Mouse (Mus musculus) hindbrain, embryonic 15.5 days (tissue): ENCODE measurements around the gene Fbxl20. TPM values are rescaled to one million over a fixed set of nuclear protein-coding genes. Genes with fewer than 3 reads are reported as not detected.
"Not testable (repeated sequence)": the region's sequence is repeated elsewhere in the genome, so short reads cannot be mapped to it uniquely, and the experiment has no call there.

Source experiments
- ATAC-seq: fragments of 200-750 bp; cut with Nextera tagmentation; 2 replicates; pipeline ENCODE4 v1.8.0; 2017; ENCODE audit warnings: low read depth, moderate number of reproducible peaks, moderate TSS enrichment; ENCODE audit not compliant: low FRiP score
- H3K27ac ChIP-seq: fragments of 300-500 bp; sonication (generic); replicated peaks from 2 replicates; pipeline ENCODE4 v1.5.1; 2015; ENCODE audit warnings: mild to moderate bottlenecking, inconsistent platforms
- H3K27me3 ChIP-seq: fragments of 300-500 bp; sonication (generic); 2 replicates; pipeline ENCODE4 v1.6.1; 2015; ENCODE audit warnings: control low read depth, inconsistent platforms
- H3K36me3 ChIP-seq: fragments of 300-500 bp; sonication (generic); 2 replicates; pipeline ENCODE4 v1.6.1; 2015; ENCODE audit warnings: control low read depth, inconsistent platforms
- H3K4me1 ChIP-seq: fragments of 300-500 bp; sonication (generic); replicated peaks from 2 replicates; pipeline ENCODE4 v1.6.1; 2015; ENCODE audit warnings: control low read depth, inconsistent platforms
- H3K4me2 ChIP-seq: fragments of 300-500 bp; sonication (generic); 2 replicates; pipeline ENCODE4 v1.6.1; 2015; ENCODE audit warnings: moderate library complexity, mild to moderate bottlenecking, inconsistent platforms
- H3K4me3 ChIP-seq: fragments of 300-500 bp; sonication (generic); 2 replicates; pipeline ENCODE4 v1.5.1; 2015; ENCODE audit warnings: mild to moderate bottlenecking, inconsistent platforms
- H3K9ac ChIP-seq: fragments of 300-500 bp; sonication (generic); 2 replicates; pipeline ENCODE4 v1.6.1; 2015; ENCODE audit warnings: inconsistent platforms
- H3K9me3 ChIP-seq: fragments of 300-500 bp; sonication (generic); 2 replicates; pipeline ENCODE4 v1.6.1; 2016; ENCODE audit warnings: control low read depth, inconsistent platforms
- WGBS: fragments of 180-500 bp; shearing (Covaris S2); methylation state at CpG from one replicate; pipeline ENCODE4 v1.1.7; 2015; 5-methylcytosine and 5-hydroxymethylcytosine counted together
- polyA plus RNA-seq: library from polyadenylated mRNA; unstranded; fragments of >200 nt; fragmentation: Nextera tagmentation; extraction: Ambion mirVana; gene quantifications from 2 replicates; pipeline ENCODE4 v1.2.1, GENCODE M21; 2015

Gene Fbxl20
- polyA plus RNA-seq = 23.9 and 27.5 TPM in 2 replicates

DNA sequence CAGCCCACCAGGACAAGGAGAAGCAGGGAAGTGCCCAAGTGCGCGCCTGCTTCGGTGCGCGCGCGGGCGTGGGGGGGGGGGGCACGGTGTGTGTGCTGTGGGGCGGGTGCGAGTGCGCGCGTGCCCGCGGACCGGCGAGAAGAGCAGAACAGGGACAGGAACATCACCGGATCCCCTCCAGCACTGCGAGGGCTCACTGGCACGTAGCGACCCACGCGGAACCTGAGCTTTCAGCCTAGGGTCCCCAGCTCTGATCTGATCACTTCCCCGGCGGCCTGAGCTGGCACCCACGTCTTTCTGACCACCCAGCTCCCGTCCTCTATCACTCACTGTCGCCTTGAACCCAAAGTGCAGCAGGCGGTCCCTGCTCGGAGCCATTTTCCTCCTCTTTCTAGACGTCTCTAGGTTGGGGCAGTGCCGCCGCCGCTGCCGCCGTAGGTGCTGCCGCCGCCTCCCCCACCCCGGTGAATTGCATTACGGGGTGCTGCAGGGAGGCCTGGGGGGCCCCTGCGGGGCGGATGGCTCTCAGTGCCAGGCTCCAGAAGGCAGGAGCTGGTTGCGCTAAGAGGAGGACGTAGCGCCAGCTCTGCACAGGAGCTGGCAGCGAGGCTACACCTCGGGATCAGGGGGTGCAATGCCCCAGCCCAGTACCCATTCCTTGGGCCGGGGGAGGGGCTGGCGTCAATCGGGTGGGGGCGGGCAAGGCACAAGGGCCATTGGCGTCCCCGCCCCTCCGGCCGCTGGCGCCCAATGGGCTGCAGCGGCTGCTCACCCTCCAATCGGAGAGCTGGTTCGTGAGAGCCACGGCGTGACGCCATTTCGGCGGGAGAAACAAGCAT lies at the start of gene Fbxl20:
TSS of gene Fbxl20 (minus strand) at position 618 of the 839 bp plus-strand sequence.
- Histone ChIP-seq H3K27ac (peak within 1 kb of the TSS; percentile 98), H3K4me3 (peak within 1 kb of the TSS; percentile 96), H3K9ac (peak within 1 kb of the TSS; percentile 94), H3K9me3 (no peaks in the 10 kb centered on the region), H3K4me1 (peaks cover 31% of the 10 kb centered on the region), H3K36me3 (peaks cover 2% of the 10 kb centered on the region), H3K27me3 (no peaks in the 10 kb centered on the region), H3K4me2 (peak within 1 kb of the TSS; percentile 94)
- WGBS = under 1% methylated on average over 51 of the region's 65 CpGs
- peak; percentile 90 for ATAC-seq

DNA sequence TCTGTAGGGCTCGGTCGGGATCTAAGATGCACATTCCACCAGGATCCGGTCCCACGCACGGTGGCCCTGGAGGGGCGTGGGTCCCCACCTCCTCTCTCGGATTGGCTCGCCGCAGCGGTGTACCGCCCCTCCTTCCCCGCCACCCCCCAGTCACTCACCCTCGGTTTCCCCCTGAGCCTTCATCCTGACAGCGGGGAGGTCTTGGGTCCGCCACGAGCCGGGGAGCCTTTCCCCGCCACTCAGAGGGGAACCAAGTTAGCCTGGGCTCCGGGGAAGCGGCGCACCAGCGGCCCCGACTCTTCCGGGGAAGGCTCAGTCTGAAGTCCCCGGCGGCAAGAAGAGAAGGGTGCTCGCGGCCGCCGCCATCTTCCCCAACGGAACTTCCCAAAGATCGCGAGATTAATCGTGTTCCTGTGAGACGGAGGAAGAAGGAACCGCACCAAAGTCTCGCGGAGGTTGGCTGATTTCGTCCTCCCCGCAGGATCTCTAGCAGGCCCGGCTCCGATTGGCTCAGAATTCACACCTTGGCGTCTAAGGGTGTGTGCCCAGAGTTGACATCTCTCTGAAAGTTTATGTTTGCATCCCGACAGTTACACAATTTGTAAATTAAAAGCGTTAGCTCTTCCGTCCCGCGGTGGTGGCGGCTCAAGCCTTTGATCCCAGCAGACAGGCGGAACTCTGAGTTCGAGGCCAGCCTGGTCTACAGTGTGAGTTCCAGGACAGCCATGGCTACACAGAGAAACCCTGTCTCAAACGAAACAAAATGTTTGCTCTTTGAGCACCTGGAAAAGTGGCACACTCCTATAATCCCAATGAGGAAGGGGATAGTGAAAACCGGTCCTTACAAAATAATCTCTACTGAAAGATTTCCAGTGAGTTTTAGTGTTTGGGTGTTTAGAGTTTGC lies 43.0 kb upstream of the Fbxl20 start, which contains the start of gene Med1:
TSS of gene Med1 (minus strand) at position 393 of the 905 bp plus-strand sequence.
- Histone ChIP-seq H3K27ac (peak within 1 kb of the TSS; percentile 92), H3K4me2 (peak within 1 kb of the TSS; percentile 73), H3K36me3 (peaks cover 12% of the 10 kb centered on the region), H3K9me3 (no peaks in the 10 kb centered on the region), H3K4me1 (peaks cover 23% of the 10 kb centered on the region), H3K4me3 (peak within 1 kb of the TSS; percentile 76), H3K27me3 (no peaks in the 10 kb centered on the region), H3K9ac (peak within 1 kb of the TSS; percentile 66)
- under 1% methylated on average over 53 of the region's 53 CpGs for WGBS
- ATAC-seq = peak; percentile 97

DNA sequence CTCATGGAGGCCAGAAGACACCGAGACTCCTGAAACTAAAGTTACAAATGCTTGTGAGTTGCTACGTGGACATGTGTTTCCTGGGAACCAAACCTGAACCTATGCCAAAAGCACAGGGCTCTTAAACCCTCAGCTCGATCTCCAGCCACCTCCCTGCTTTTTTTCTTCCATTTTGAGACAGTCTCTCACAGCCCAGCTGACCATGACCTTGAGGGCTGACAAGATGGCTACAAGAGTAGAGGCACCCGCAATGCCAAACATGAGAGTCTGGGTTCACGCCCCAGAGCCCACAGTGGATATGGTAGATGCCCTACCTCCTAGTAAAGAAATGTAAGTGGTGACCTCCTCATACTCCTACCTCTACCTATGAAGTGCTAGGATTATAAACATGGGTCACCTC lies 40.6 kb upstream of the Fbxl20 start:
- Histone ChIP-seq H3K9ac (no peak overlapping the region), H3K4me3 (no peak overlapping the region), H3K4me2 (no peak overlapping the region), H3K36me3 (peaks cover 26% of the 10 kb centered on the region), H3K4me1 (peaks cover 23% of the 10 kb centered on the region), H3K27ac (no peak overlapping the region), H3K9me3 (no peaks in the 10 kb centered on the region), H3K27me3 (no peaks in the 10 kb centered on the region)
- ATAC-seq = no peak
- 86% methylated on average over 5 of the region's 5 CpGs for WGBS

DNA sequence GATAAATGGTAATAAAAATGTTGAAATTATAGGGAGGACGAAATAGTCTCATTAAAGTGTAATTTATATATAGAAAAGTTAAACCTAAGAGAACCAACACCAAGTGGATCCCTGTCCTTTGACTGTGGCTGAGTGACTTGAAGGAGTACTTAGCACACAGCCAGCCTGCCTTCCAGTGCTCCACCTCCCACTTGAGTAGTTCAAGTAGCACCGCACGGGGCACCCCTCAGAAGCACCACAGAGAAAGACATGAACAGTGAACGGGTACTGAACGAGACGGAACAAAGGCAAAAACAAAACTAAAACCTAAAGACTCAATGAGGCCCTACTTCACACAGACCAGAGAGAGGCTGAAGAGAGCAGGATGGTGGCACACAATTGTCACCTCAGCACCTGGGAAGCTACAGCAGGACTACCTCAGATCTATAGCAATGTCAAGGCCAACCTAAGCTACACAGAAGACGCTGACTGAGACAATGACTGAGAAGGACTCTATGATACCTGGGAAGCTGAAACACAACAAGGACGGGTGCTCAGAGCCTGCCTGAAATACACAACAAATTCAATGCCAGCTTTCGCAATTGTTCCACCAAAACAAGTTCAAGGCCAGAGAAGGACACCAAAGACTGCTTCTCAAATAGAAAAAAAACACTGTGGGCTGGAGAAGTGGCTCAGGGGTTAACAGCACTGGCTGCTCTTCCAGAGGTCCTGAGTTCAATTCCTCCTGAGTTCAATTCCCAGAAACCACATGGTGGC lies 37.6 kb upstream of the Fbxl20 start:
- Histone ChIP-seq H3K27ac (no peak overlapping the region), H3K36me3 (peaks cover 48% of the 10 kb centered on the region)
- 95% methylated on average over 9 of the region's 9 CpGs for WGBS

DNA sequence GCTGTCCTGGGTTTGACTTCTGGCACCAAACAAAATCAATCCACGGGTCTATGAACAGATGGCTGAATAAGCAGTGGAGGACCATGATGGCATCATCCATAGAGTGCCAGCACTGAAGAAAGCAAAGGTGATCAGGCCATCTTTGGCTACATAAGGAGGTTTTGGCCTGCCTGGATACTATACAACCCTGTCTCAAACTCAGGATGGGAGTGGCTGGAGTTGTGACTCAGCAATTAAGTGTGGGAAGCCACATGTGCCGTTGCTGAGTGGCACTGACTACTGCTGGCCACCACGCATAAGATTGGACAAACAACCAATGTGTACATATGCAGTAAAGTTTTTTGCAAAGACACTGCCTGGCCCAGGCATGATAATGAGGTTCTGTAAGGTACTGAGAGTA lies 31.9 kb upstream of the Fbxl20 start:
- H3K27me3 ChIP-seq, H3K9ac ChIP-seq, H3K27ac ChIP-seq, H3K4me2 ChIP-seq, H3K4me1 ChIP-seq, H3K4me3 ChIP-seq, ATAC-seq, H3K9me3 ChIP-seq: not testable (repeated sequence)
- peaks cover 68% of the 10 kb centered on the region for H3K36me3 ChIP-seq
- WGBS = 91% methylated on average over 3 of the region's 3 CpGs

More for the DNA sequence above, 37.6 kb upstream of the Fbxl20 start:
- H3K27me3 ChIP-seq = no peaks in the 10 kb centered on the region
- H3K9ac ChIP-seq = no peak overlapping the region
- no peak overlapping the region for H3K4me2 ChIP-seq
- no peaks in the 10 kb centered on the region for H3K9me3 ChIP-seq
- ATAC-seq = no peak
- H3K4me1 ChIP-seq = peaks cover 19% of the 10 kb centered on the region
- no peak overlapping the region for H3K4me3 ChIP-seq

DNA sequence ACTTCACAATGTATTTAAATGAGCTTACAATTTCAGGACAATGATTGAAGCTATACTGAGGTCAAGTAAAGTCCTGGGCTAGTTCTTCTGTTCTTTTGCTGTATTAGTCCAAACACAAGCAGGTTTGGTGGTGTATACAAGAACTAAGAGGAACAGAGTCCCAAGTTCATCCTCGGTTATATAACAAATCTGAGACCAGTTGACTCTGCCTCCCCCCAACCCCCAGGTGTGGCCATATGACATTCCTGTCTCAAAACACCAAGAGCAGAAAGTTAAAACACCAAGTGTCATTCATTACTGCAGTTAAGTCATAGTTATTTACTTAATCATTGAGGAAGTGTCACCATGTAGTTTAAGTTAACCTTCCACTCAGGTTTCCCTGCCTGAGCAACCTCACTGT lies 18.2 kb upstream of the Fbxl20 start:
- WGBS = 91% methylated on average over 1 of the region's 1 CpGs
- H3K9ac ChIP-seq = no peak overlapping the region
- H3K27me3 ChIP-seq = no peaks in the 10 kb centered on the region
- no peaks in the 10 kb centered on the region for H3K9me3 ChIP-seq
- peaks cover 71% of the 10 kb centered on the region for H3K36me3 ChIP-seq
- H3K27ac ChIP-seq = no peak overlapping the region
- no peak overlapping the region for H3K4me2 ChIP-seq
- no peak for ATAC-seq
- no peak overlapping the region for H3K4me3 ChIP-seq
- H3K4me1 ChIP-seq = no peaks in the 10 kb centered on the region

DNA sequence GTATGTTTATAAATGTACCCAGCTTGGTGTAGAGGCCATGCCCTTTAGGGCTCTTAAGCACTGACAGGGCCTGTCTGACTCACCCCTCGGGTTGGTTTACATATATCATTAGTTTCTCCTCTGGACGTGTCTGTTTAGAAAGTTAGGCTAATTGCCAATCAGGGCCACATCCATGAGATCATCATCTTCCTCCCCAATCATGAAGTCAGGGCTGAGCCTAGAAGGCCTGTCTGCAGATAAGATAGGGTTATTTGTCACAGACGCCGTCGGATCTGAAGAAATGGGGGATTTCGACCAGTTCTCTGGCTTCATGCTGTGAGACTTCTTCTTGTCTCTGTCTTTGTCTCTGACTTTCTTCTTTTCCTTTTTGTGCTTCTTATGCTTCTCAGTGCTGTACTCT lies 4.9 kb upstream of the Fbxl20 start:
- no peak overlapping the region for H3K4me2 ChIP-seq
- ATAC-seq = no peak
- H3K36me3 ChIP-seq = peaks cover 42% of the 10 kb centered on the region
- WGBS = 89% methylated on average over 6 of the region's 6 CpGs
- peaks cover 3% of the 10 kb centered on the region; the same call in 1 of the 2 replicates for H3K4me1 ChIP-seq
- no peak overlapping the region for H3K9ac ChIP-seq
- H3K27me3 ChIP-seq = no peaks in the 10 kb centered on the region
- no peak overlapping the region for H3K27ac ChIP-seq
- H3K4me3 ChIP-seq = no peak overlapping the region
- no peaks in the 10 kb centered on the region for H3K9me3 ChIP-seq

DNA sequence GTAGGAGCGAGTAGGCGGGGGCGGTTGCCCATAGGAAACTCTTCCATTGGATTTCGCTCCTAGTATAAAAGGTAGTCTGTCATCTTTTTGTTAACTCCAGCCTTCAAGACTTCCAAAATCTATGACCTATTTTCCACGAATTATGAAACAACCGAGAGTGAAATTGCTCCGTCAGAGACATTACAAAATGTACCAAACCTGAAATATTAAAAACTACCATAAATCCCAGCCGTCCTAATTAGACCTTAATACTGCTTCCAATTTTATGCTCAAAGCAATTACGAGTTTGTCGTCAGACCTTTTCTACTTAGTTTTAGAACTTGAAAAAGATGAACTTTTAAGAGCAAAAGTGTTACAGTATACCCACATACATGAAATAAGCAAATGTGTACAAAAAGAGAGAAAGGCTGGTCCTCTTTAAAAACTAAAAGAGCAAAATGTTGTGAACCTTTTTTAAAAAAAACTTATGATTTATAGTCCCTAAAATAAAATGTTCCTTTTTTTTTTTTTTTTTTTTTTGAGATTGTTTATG lies 488 bp upstream of the Fbxl20 start:
- ATAC-seq = no peak
- 14% methylated on average over 10 of the region's 10 CpGs for WGBS

DNA sequence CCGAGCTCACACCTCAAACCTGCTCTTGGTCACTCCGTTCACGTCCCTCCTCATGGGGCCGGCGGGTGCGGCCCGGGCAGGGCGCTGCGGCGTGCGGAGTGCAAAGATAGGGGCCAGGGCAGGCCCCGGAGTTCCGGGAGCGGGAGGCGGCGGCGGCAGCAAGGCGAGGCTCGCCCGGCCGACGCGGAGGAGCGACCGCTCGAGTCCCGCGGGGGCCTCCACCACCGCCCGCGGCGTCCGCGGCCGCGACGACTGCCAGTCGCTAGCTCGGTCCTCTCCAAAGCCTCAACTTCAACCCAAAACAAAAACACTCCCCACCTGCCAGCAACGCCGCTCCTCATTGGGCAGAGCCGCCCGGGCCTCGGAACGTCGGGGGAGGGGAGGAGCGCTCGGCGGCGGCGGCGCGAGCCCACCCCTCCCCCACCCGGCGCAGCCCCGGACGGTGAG lies 876 bp downstream of the Fbxl20 start:
- Histone ChIP-seq H3K36me3 (no peaks in the 10 kb centered on the region), H3K9ac (peak overlapping the region; percentile 94), H3K4me2 (peak overlapping the region; percentile 94), H3K9me3 (no peaks in the 10 kb centered on the region), H3K27ac (peak overlapping the region; percentile 98), H3K4me3 (peak overlapping the region; percentile 96), H3K4me1 (peaks cover 31% of the 10 kb centered on the region), H3K27me3 (no peaks in the 10 kb centered on the region)
- peak; percentile 93 for ATAC-seq
- WGBS = under 1% methylated on average over 36 of the region's 57 CpGs

More for the DNA sequence above, 488 bp upstream of the Fbxl20 start:
- H3K4me2 ChIP-seq = peak overlapping the region; percentile 94
- no peaks in the 10 kb centered on the region for H3K27me3 ChIP-seq
- H3K9ac ChIP-seq = no peak overlapping the region
- H3K27ac ChIP-seq = no peak overlapping the region
- H3K36me3 ChIP-seq = peaks cover 9% of the 10 kb centered on the region
- H3K9me3 ChIP-seq = no peaks in the 10 kb centered on the region
- peak overlapping the region; percentile 96 for H3K4me3 ChIP-seq
- peaks cover 28% of the 10 kb centered on the region for H3K4me1 ChIP-seq

DNA sequence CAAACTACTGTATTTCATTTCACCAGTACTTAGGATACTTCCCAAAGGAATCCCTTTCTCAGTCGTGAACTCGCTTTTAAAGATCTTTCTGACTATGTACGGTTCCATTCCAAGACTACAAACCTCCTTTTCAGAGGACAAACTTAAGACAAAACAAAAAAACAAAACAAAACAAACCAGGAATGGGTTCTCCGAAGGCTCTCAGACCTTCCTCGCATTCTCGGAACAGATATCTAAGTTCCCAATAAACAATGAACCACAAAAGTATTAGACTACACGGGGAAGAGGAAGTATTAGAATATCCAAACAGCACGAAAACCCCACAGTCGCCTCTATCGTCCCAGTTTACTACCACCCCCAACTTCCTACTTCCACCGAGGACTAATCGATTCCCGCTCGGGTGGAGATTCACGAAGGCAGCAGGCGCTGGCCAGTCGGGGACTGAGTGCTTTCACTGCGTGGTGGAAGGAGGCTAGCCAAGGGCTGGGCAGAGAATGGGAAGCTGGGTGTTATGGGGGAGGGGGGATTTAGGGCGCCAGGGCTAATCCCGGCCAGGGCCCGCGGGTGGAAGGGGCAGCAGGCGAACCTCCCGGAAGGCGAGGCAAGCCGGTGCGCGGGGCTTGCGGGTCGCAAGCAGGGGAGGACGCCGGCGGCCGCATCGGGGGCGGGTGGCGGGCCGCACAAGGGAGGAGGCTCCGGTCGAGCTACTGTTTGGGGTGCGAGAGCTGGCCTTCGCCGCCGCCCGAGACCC lies 1.5 kb downstream of the Fbxl20 start:
- no peaks in the 10 kb centered on the region for H3K9me3 ChIP-seq
- H3K9ac ChIP-seq = peak overlapping the region; percentile 94
- no peaks in the 10 kb centered on the region for H3K27me3 ChIP-seq
- 4% methylated on average over 34 of the region's 45 CpGs for WGBS
- H3K27ac ChIP-seq = peak overlapping the region; percentile 98
- peaks cover 31% of the 10 kb centered on the region for H3K4me1 ChIP-seq
- peak overlapping the region; percentile 96 for H3K4me3 ChIP-seq
- peak; percentile 12; the same call in 1 of the 2 replicates for ATAC-seq
- peak overlapping the region; percentile 94 for H3K4me2 ChIP-seq
- H3K36me3 ChIP-seq = no peaks in the 10 kb centered on the region
